Mouse (Mus musculus) adrenal gland, postnatal 10 days (tissue): ENCODE data around the gene Tigd3. TPM values are rescaled to one million over a fixed set of nuclear protein-coding genes. Genes with fewer than 3 reads are reported as not detected.
"Not testable (repeated sequence)": the region's sequence is repeated elsewhere in the genome, so short reads cannot be mapped to it uniquely, and the experiment has no call there.

ENCODE experiments used
- DNase-seq: peaks from one replicate; pipeline ENCODE4 v3.0.0; 2021; ENCODE audit warnings: mixed read lengths
- total RNA-seq, 2 experiments: library from RNA; stranded (reverse); gene quantifications; 2 replicates each; pipeline ENCODE4 v1.2.3; 2021

Tigd3 gene
- total RNA-seq, 2 experiments from 2014 or later, result 1.6 to 1.9 TPM

DNA sequence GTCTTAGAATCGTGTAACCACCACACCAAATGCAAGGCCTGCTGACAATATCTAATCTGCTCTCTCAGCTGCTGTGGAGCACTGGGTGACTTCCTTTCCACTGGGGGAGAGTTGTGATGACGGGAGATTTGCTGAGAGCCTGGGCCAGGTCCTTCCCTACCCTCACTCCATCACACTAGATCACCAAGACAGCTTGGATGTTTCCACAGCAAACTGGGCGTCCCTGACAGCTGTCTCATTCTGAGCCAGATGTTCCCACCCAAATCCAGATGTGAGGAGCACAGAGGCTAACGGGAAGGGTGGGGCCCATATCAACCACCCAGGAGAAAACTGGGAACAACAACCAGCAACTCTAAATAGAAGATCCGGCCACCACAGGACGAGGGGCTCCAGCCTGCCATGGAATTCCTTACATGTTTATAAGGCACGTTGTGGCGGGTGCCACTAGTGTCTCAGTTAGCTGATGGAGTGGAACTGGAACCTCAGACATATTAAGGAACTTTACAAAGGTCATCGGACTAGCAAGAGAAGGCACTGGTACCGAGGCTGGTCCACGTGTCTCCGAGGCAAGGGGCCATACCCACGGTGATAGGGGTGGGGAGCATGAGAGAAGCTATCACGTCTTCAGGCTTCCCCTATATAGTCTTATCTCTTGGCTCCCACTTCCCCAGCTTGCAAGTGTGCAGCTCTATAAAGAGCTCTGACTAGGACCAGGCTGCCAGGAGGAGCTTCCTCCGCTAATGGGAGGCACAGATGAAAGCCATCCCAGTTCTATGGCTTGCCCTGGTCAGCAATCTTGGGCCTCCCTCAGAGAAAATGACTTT lies 28.4 kb upstream of the Tigd3 start:
- DNase-seq, result no peak

DNA sequence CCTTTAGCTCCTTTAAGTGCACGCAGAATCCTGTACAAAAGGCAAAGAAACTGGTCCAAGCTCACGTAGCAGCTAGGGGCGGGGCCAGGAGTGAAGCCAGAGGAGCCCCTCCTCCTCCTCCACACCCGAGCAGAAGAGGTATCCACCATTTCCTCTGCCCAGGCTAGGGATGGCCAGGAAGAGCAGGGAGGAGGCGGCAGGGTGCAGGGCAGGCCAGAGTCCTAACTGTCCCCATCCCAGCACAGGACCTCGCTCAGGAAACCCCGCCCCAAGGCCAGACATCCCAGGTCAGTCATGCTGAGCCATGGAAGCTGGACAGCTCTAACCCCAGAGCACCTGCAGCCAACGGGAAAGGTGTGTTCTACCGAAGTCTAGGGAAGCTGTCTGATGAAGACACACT lies 27.8 kb upstream of the Tigd3 start:
- peak; percentile 22 for DNase-seq

- no peak for DNase-seq
Observed at GRCm38 (mm10) chr19:5913007-5913719, 19.2 kb upstream of the Tigd3 start, which contains the start of gene Dpf2. Gene Dpf2, minus strand, starts transcription at chr19:5913010.

DNA sequence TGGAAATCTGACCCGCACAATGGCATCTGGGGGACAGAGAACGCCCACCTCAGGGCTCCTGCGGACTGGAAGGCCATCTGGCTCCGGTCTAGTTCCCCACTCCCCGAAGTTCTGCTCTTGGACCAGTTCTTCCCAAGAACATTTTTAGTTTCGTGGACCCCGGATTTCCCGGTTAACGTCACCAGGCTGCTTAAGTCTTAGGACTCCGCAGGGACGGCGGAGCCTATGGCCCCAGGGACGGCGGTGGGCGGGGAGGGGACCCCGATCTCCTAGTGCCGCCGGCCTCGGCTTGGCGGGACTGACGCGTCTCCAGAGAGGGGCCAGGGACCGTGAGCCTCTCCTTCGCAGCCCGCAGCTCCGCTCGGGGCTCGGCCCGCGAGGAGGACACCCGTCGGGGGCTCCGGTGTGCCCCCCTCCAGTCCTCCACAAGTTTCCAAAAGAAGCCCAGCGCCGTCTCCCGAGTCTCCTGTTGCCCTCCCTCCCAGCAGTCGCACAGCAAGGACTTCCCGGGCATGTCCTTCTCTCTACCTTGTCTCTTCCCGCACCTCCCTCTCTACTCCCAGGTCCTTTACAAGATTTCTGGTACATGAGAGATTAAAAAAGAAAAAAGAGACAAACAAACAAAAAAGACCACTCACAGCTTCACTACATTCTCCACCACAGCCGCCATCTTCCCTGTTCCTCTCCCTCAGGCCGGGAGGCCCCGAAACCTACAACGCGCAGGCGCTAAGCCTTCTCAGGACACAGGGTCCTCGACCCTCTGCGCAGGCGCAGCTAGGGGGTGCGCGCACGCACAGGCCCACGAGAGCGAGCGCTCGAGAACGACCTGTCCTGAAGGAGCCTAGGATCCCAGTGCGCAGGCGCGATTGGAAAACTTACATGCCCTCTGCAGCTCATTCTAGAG lies 18.4 kb upstream of the Tigd3 start:
- DNase-seq, result peak; percentile 99

- no peak for DNase-seq
Observed at GRCm38 (mm10) chr19:5911430-5912102, 17.6 kb upstream of the Tigd3 start.

GRCm38 (mm10) chr19:5910221-5910620 lies 16.3 kb upstream of the Tigd3 start:
- no peak for DNase-seq

GRCm38 (mm10) chr19:5907275-5907674 lies 13.3 kb upstream of the Tigd3 start:
- no peak for DNase-seq

- DNase-seq, result no peak
Observed at GRCm38 (mm10) chr19:5893282-5894001, 507 bp downstream of the Tigd3 start.

DNA sequence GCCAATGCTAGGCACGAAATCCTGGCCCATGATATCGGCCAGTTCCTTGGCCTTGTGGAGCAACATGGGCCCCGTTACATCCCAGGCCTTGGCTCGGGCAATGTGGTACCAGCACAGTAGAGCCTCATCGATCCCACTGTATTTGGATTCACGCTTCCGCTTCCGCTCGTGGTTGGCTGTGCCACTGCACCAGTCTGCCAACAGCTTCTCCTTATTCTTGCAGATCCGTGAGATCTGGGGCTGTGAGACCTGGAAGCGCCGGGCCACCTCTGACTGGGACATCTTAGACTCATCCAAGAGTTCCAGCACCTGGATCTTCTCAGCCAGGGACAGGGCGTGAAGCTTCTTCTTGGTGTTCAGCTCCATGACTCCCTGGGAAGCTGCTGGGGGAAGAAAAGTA lies 1.2 kb downstream of the Tigd3 start:
- no peak for DNase-seq

GRCm38 (mm10) chr19:5892262-5892661 lies 1.7 kb downstream of the Tigd3 start:
- no peak for DNase-seq

DNA sequence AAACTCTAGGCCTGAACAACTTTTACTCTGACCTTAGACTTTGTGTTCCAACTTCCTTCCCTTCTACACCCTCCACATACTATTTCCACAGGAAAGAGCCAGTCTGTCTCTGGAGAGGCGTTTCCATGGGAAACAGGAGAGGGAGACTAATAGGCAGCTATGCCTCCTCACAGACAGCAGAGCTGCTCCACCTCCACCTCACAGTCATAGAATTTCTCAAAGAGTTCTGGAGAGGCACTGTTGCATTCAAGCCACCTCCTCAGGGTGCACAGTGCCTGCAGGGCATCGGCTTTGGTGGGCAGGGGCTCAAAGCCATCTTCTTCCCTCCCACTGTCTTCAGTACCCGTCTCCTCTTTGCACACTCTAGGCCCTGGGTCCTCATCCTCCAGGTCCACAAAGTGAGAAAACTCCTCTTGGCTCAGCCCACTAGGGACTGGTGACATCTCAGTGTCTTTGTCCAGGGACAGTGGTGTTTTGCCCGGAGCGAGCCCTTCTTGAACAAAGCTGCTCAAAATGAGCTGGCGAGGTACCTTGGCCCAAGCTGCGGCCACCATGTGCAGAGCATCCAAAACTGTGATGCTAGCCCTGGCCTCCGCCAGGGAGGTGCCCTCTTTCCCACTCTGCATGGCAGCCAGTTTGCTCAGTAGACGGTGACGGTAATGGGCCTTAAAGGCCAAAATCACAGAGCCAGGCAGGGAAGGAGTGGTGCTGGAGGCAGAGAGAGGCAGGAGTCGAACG lies 2.3 kb downstream of the Tigd3 start:
- no peak for DNase-seq

GRCm38 (mm10) chr19:5889211-5889610 lies 4.7 kb downstream of the Tigd3 start:
- no peak for DNase-seq

DNA sequence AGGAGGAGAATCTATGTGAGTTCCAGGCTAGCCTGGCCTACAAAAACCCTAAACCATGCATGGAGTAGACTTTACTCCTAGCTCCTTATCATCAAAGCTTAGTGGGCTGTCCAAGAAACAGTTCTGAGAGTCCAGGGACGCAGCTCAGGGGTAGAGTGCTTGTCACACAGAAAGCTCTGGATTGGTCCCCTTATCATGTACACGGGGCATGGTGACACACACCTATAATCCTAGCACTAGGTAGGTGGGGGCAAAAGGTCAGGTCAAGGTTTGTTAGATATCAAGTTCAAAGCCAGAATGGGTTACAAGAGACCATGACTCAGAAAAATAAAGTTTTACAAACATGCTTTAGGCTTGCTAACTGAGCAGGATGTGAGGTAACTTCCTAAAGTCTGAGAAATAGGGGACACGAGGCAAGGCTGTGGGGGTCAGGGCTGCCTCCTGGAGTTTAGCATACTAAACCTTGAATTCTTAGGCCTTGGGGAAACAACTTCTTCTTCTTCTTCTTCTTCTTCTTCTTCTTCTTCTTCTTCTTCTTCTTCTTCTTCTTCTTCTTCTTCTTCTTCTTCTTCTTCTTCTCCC lies 6.6 kb downstream of the Tigd3 start:
- DNase-seq, result no peak

- DNase-seq, result no peak
Observed at GRCm38 (mm10) chr19:5885838-5886237, 8.1 kb downstream of the Tigd3 start.

GRCm38 (mm10) chr19:5883935-5884334 lies 10.0 kb downstream of the Tigd3 start:
- no peak for DNase-seq

GRCm38 (mm10) chr19:5882079-5882478 lies 11.9 kb downstream of the Tigd3 start:
- DNase-seq, result not testable (repeated sequence)

DNA sequence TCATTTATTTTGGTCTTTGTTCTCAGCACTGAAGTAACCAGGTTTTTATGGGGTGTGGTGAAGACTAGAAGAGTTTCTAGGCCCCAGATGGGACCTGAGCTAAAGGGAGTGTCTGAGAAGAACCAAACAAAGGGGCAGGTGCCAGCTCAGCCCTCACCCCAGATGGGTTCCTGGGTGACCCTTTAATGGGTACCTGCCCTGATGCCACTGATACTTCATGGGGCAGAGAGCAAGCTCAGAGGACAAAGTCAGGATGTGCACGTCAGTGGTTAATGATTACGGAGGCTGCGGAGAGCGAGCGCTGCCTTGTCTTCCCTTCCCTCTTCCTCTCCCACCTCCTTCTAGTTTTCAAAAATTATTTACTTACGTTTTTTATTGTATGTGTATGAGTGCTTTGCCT lies 12.8 kb downstream of the Tigd3 start:
- DNase-seq, result no peak

DNA sequence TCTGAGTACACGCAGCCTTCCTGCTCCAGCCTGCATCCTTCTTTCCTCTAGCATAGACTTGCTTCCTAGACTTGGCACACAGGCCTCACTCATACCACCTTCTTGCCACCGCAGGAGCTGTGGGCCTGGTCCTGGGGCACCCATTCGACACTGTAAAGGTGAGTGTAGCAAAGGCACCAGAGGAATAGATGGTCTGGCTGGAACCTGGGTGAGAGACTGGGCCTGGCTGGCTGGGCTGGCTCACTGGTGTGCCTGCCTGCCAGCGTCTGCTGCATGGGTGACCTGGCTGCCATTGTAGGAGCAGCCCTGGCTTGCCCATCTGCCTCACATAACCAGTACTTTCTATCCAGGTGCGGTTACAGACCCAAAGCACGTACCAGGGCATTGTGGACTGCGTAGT lies 14.2 kb downstream of the Tigd3 start:
- DNase-seq, result no peak

GRCm38 (mm10) chr19:5878916-5879315 lies 15.0 kb downstream of the Tigd3 start:
- peak; percentile 46 for DNase-seq

DNA sequence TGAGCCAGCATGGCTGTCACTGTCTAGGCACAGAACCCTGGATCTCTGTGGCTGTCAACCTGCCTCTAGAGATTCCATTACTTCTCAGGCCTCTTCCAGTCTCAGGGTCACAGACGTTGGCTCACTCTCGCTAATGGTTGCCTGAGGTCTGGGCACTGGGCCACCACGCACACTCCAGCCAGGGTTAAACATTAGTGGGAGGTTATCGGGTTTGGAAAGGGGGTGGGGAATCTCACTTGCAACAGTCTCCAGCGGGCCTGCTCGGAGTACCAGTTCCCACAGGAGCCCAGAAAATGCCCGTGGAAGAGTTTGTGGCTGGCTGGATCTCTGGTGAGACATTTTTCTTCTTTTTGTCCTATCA lies 15.6 kb downstream of the Tigd3 start:
- peak; percentile 89 for DNase-seq
